ENCODE assay signal across 8 mouse cellular contexts in the genomic region with DNA sequence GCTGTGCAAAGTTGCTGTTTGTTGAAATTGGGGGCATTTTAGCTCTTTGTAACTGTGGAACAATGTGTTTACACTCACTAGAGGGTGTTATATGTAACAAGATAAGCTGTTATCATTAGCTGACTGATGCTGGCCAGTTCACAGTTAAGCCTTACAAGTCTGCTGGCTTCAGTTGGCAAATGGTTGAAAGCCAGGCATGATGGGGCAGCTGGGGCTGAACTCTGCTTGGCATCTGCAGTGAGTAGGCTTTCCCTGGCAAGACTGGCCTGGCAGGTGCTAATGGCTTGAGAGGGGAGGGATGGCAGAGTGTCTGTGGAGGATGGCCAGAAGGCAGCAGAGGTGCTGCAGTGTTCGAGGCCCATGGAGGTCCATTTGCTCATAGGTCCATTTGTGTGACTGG. TPM values are rescaled to one million over a fixed set of nuclear protein-coding genes. Genes with fewer than 3 reads are reported as not detected.
DNase-seq lines count a peak whose midpoint lies in the region; ATAC-seq and TF ChIP-seq lines count a peak whose summit lies in the region.

No protein-coding gene starts in this region.

- peaks cover 13 to 50% of the 10 kb centered on the region in 2 experiments for H3K4me1 ChIP-seq in CH12.LX (ENCODE audit: control insufficient read depth in 1 of 2, insufficient read depth in 2 of 2)
- H3K4me1 ChIP-seq in embryonic facial prominence, embryonic 15.5 days: peaks cover 32% of the 10 kb centered on the region

- 69% methylated on average over 1 of the region's 1 CpGs for WGBS in embryonic facial prominence, embryonic 15.5 days

- peak; percentile 97 for DNase-seq in heart, adult 11 months
- no peak for DNase-seq in heart, postnatal 25 days (ENCODE audit: low spot score)
- DNase-seq in CH12.LX (ENCODE audit: extremely low read depth) (no peak), liver (peak; percentile 62)
- peak; percentile 62 to 68 for DNase-seq in heart, postnatal 10 days
- no peak for DNase-seq in adrenal gland, adult 18-20 months (ENCODE audit: low spot score in 2 of 2)
- DNase-seq in thymus, postnatal 4 days: no peak

- dilution Hi-C loops in CH12.LX (cut with MboI; ENCODE audit: extremely low pct_ligation_motif_present, extremely low pct_unique_long_range_greater_than_20kb, low sequenced_read_pairs): no loop called here

- ATAC-seq in embryonic facial prominence, embryonic 15.5 days (ENCODE audit: insufficient number of reproducible peaks, low FRiP score, low TSS enrichment, low read depth): no peak

- intact Hi-C loops in heart, postnatal 25 days (cut with DNase I): no loop called here
- intact Hi-C loops in heart, postnatal 10 days (cut with DNase I): no loop called here

- H3K79me2 ChIP-seq in CH12.LX (replicated peaks; ENCODE audit: control insufficient read depth, extremely low read depth, insufficient read depth, poor library complexity, severe bottlenecking): no peaks in the 10 kb centered on the region

- no peaks in the 10 kb centered on the region for H3K36me3 ChIP-seq in CH12.LX (replicated peaks in 1 of 2; ENCODE audit: control insufficient read depth in 1 of 2, insufficient read depth in 1 of 2, low read length in 1 of 2)
- H3K36me3 ChIP-seq in embryonic facial prominence, embryonic 15.5 days: no peaks in the 10 kb centered on the region

- no peak for TF ChIP-seq POLR2A in CH12.LX (IDR thresholded peaks at IDR 0.05; ENCODE audit: low read depth, low read length)

- in situ Hi-C loops in CH12.LX (cut with MboI; ENCODE audit: low pct_ligation_motif_present, low pct_unique_long_range_greater_than_20kb, low sequenced_read_pairs): no loop called here

- no peak for TF ChIP-seq CTCF in CH12.LX (conservative IDR thresholded peaks at IDR 0.05 in 1 of 2, IDR thresholded peaks at IDR 0.05 in 1 of 2; ENCODE audit: low read depth in 2 of 2, low read length in 2 of 2)

- no peak overlapping the region for H3K9ac ChIP-seq in CH12.LX (ENCODE audit: insufficient read depth, low read depth)
- no peak overlapping the region for H3K9ac ChIP-seq in embryonic facial prominence, embryonic 15.5 days

- H3K27me3 ChIP-seq in CH12.LX (replicated peaks): no peaks in the 10 kb centered on the region
- peaks cover 3% of the 10 kb centered on the region; the same call in 1 of the 2 replicates for H3K27me3 ChIP-seq in embryonic facial prominence, embryonic 15.5 days

- no peak overlapping the region for H3K27ac ChIP-seq in CH12.LX (ENCODE audit: insufficient read depth, low read depth)
- H3K27ac ChIP-seq in embryonic facial prominence, embryonic 15.5 days (replicated peaks): peak overlapping the region; percentile 74; the same call in 1 of the 2 replicates

- peak overlapping the region; percentile 34; the same call in 1 of the 2 replicates for H3K4me2 ChIP-seq in CH12.LX (ENCODE audit: insufficient read depth, low read depth, poor library complexity, severe bottlenecking)
- peak overlapping the region; percentile 10; the same call in 1 of the 2 replicates for H3K4me2 ChIP-seq in embryonic facial prominence, embryonic 15.5 days (replicated peaks)

- H3K4me3 ChIP-seq in CH12.LX (replicated peaks in 1 of 3; ENCODE audit: low read depth in 2 of 3, low read length in 2 of 3, poor library complexity in 1 of 3): no peak overlapping the region
- H3K4me3 ChIP-seq in embryonic facial prominence, embryonic 15.5 days (replicated peaks): 0 out of 2 replicates have a peak overlapping the region, but pooled peaks have one; percentile 11

- no peaks in the 10 kb centered on the region for H3K9me3 ChIP-seq in CH12.LX (replicated peaks; ENCODE audit: low read length)
- H3K9me3 ChIP-seq in embryonic facial prominence, embryonic 15.5 days (replicated peaks): no peaks in the 10 kb centered on the region

- TF ChIP-seq RAD21 in CH12.LX (IDR thresholded peaks at IDR 0.05; ENCODE audit: low read depth, low read length): no peak

- no peak for TF ChIP-seq EP300 in CH12.LX (IDR thresholded peaks at IDR 0.05; ENCODE audit: low read length)

TF ChIP-seq in CH12.LX, 34 proteins besides CTCF, POLR2A, EP300 and RAD21:
- TF ChIP-seq TCF12 (IDR thresholded peaks at IDR 0.05; ENCODE audit: low read depth, low read length) (no peak), ZMIZ1 (IDR thresholded peaks at IDR 0.05; ENCODE audit: low read depth, low read length) (no peak), UBTF (IDR thresholded peaks at IDR 0.05; ENCODE audit: low read depth, low read length) (no peak), ELF1 (IDR thresholded peaks at IDR 0.05; ENCODE audit: low read depth, low read length) (no peak), MAX (IDR thresholded peaks at IDR 0.05; ENCODE audit: low read length) (no peak), CHD1 (IDR thresholded peaks at IDR 0.05; ENCODE audit: low read depth, low read length) (no peak), ZC3H11A (IDR thresholded peaks at IDR 0.05; ENCODE audit: low read depth, low read length) (no peak), MEF2A (IDR thresholded peaks at IDR 0.05; ENCODE audit: borderline replicate concordance, low read depth, low read length) (no peak), POLR2AphosphoS2 (IDR thresholded peaks at IDR 0.05; ENCODE audit: low read depth, low read length) (no peak), USF1 (IDR thresholded peaks at IDR 0.05; ENCODE audit: low read depth, low read length) (no peak), GABPA (IDR thresholded peaks at IDR 0.05; ENCODE audit: insufficient replicate concordance, low read depth, low read length) (no peak), ZNF384 (IDR thresholded peaks at IDR 0.05; ENCODE audit: low read depth, low read length) (no peak), MAFK (IDR thresholded peaks at IDR 0.05; ENCODE audit: insufficient replicate concordance, low read length) (no peak), MAZ (IDR thresholded peaks at IDR 0.05; ENCODE audit: low read depth, low read length) (no peak), IRF4 (IDR thresholded peaks at IDR 0.05; ENCODE audit: low read depth, low read length) (no peak), JUND (conservative IDR thresholded peaks at IDR 0.05; ENCODE audit: low read depth, low read length) (no peak), USF2 (conservative IDR thresholded peaks at IDR 0.05; ENCODE audit: low read depth, low read length) (no peak), NRF1 (IDR thresholded peaks at IDR 0.05; ENCODE audit: low read depth, low read length) (no peak), E2F4 (IDR thresholded peaks at IDR 0.05; ENCODE audit: insufficient replicate concordance, low read depth, low read length) (no peak)

RNA-seq across cellular contexts. Expression of a gene that starts 6.1 kb away (rescaled TPM):
- 10 to 100 TPM; 46.0 to 46.2 TPM for total RNA-seq in heart, postnatal 25 days (2021)
- total RNA-seq in CH12.LX (2012; rRNA removed): 0.04 and 0.08 TPM in 2 replicates
- total RNA-seq in CH12.LX (2014; rRNA removed): 0.07 and 0.30 TPM in 2 replicates
- 0.84 and 1.0 TPM in 2 replicates for polyA plus RNA-seq in CH12.LX (2012; ENCODE audit: insufficient read length, low read depth)
- polyA plus RNA-seq in embryonic facial prominence, embryonic 15.5 days (2015; fragmentation: Nextera tagmentation; extraction: Ambion mirVana): 10.6 and 11.1 TPM in 2 replicates
- total RNA-seq in heart, postnatal 10 days (2021): 10 to 100 TPM; 37.7 to 39.2 TPM
- total RNA-seq in adrenal gland, adult 18-20 months (2021): 10 to 100 TPM; 18.8 to 22.6 TPM

Comparison
In these comparisons a context has a peak if more than half of its experiments do, and no peak if none do; other contexts are left out.
1. DNase-seq: peak in heart, adult 11 months (single experiment), heart, postnatal 10 days (2 of 2) and liver (single experiment); none in heart, postnatal 25 days (single experiment), CH12.LX (single experiment), adrenal gland, adult 18-20 months (0 of 2) and thymus, postnatal 4 days (single experiment).
2. RNA of a gene that starts 6.1 kb away (total RNA-seq): 46.0 to 46.2 TPM in heart, postnatal 25 days, 37.7 to 39.2 TPM in heart, postnatal 10 days and 18.8 to 22.6 TPM in adrenal gland, adult 18-20 months; 0.04 to 0.30 TPM in CH12.LX; every median in the first group is over 10 times any median in the second.